Mouse (Mus musculus) lung, embryonic 16.5 days (tissue): ENCODE measurements around the gene Cacnb2. TPM values are rescaled to one million over a fixed set of nuclear protein-coding genes. Genes with fewer than 3 reads are reported as not detected.

Experiments
- ATAC-seq: fragments of 200-750 bp; cut with Nextera tagmentation; 2 replicates; pipeline ENCODE4 v1.8.0; 2017; ENCODE audit warnings: low read depth, mild to moderate bottlenecking, moderate library complexity
- H3K27ac ChIP-seq: fragments of 300-500 bp; sonication (generic); 2 replicates; pipeline ENCODE4 v1.5.1; 2014; ENCODE audit warnings: mild to moderate bottlenecking, control low read depth, low read length
- H3K27me3 ChIP-seq: fragments of 300-500 bp; sonication (generic); 2 replicates; pipeline ENCODE4 v1.6.1; 2014; ENCODE audit warnings: low read depth, low read length, mixed read lengths; ENCODE audit not compliant: control insufficient read depth, insufficient read depth
- H3K36me3 ChIP-seq: fragments of 300-500 bp; sonication (generic); 2 replicates; pipeline ENCODE4 v1.6.1; 2014; ENCODE audit warnings: low read length; ENCODE audit not compliant: control insufficient read depth, insufficient read depth
- H3K4me1 ChIP-seq: fragments of 300-500 bp; sonication (generic); replicated peaks from 2 replicates; pipeline ENCODE4 v1.6.1; 2014; ENCODE audit warnings: low read length, mixed read lengths; ENCODE audit not compliant: control insufficient read depth, insufficient read depth
- H3K4me2 ChIP-seq: fragments of 300-500 bp; sonication (generic); 2 replicates; pipeline ENCODE4 v1.6.1; 2014; ENCODE audit warnings: low read depth, low read length, control low read depth
- H3K4me3 ChIP-seq: fragments of 300-500 bp; sonication (generic); 2 replicates; pipeline ENCODE4 v1.5.1; 2014; ENCODE audit warnings: mild to moderate bottlenecking, low read length, control low read depth
- H3K9ac ChIP-seq: fragments of 300-500 bp; sonication (generic); 2 replicates; pipeline ENCODE4 v1.6.1; 2014; ENCODE audit warnings: low read length, control low read depth
- H3K9me3 ChIP-seq: fragments of 300-500 bp; sonication (generic); 2 replicates; pipeline ENCODE4 v1.6.1; 2016; ENCODE audit warnings: low read length; ENCODE audit not compliant: control insufficient read depth
- WGBS: fragments of 180-500 bp; shearing (Covaris S2); extraction: QIAGEN DNeasy Blood & Tissue Kit; methylation state at CpG from one replicate; pipeline ENCODE4 v1.1.7; 2014; 5-methylcytosine and 5-hydroxymethylcytosine counted together
- polyA plus RNA-seq: library from polyadenylated mRNA; unstranded; fragments of >200 nt; fragmentation: Nextera tagmentation; extraction: Ambion mirVana; gene quantifications from 2 replicates; pipeline ENCODE4 v1.2.1, GENCODE M21; 2015

The Cacnb2 gene
- polyA plus RNA-seq, 1 experiment from 2014 or later, result 8.0 TPM

DNA sequence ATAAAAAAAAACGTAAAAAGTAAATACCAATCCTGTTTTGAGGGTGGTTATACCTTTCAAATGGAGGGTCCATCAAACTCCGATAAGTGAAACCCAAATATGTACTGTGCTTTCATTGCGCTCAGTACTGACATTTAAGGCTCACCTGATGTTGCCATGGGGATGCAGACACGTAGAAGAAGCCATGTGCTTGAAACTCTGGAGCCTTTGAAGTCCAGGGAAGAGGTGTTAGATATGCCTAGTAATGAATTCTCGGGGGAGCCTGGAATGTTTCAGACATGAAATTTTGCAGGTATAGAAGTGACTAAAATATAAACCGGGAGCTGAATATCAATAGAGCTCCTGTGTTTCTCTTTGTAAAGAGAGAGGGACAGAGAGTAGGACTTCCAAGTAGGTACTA lies 37.0 kb downstream of the Cacnb2 start:
- Histone ChIP-seq H3K36me3 (no peaks in the 10 kb centered on the region), H3K9me3 (no peaks in the 10 kb centered on the region), H3K9ac (no peak overlapping the region), H3K27me3 (no peaks in the 10 kb centered on the region), H3K27ac (no peak overlapping the region), H3K4me2 (no peak overlapping the region), H3K4me1 (peaks cover 17% of the 10 kb centered on the region), H3K4me3 (no peak overlapping the region)
- 57% methylated on average over 6 of the region's 6 CpGs for WGBS
- no peak for ATAC-seq

DNA sequence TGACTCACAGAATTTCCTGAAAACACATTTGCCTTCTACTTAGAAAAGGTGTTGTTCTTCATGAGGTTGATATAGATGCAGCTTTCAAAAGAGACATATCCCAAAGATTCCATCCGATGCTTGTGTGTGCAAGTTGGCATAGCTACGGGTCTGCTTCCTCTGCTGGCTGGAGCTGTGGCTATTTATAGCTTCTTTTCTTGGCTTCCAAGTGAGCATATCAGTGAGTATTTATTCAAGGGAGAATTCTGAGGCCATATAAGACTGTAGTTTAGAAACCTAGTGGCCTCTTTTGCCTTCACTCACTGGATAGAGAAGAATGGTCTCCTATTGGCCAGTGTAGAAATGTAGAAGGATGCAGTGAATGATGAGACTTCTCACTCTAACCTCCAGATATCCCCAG lies 38.2 kb downstream of the Cacnb2 start:
- ATAC-seq, result peak; percentile 87
- Histone ChIP-seq H3K36me3 (no peaks in the 10 kb centered on the region), H3K9ac (no peak overlapping the region), H3K4me1 (peaks cover 17% of the 10 kb centered on the region), H3K9me3 (no peaks in the 10 kb centered on the region), H3K4me3 (no peak overlapping the region), H3K27me3 (no peaks in the 10 kb centered on the region), H3K27ac (peak overlapping the region; percentile 71), H3K4me2 (no peak overlapping the region)
- 6% methylated on average over 2 of the region's 2 CpGs for WGBS

DNA sequence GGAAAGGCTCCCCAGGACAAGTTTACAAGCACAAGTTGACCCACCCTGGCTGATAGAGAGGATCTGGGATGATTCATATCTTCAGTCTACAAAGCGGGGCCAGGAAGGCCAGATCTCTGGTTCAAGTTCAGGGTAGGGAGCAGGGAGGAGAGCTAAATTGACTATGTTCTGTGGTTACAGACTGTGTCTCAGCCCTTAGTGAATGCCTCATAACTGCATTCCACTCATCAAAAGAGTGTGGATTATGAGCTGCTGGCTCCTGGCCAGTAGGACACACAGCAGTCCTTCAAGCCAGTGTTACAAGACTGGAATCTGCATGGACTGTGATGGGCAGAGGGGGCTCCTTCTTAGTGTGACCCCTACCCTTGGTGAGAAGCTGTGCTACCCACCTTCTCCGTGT lies 48.4 kb downstream of the Cacnb2 start:
- no peaks in the 10 kb centered on the region for H3K27me3 ChIP-seq
- peak; percentile 76 for ATAC-seq
- H3K4me2 ChIP-seq, result no peak overlapping the region
- no peaks in the 10 kb centered on the region for H3K9me3 ChIP-seq
- H3K27ac ChIP-seq, result peak overlapping the region; percentile 21; the same call in 1 of the 2 replicates
- 40% methylated on average over 2 of the region's 2 CpGs for WGBS
- H3K4me1 ChIP-seq, result peaks cover 6% of the 10 kb centered on the region
- no peak overlapping the region for H3K4me3 ChIP-seq
- no peaks in the 10 kb centered on the region for H3K36me3 ChIP-seq
- no peak overlapping the region for H3K9ac ChIP-seq

DNA sequence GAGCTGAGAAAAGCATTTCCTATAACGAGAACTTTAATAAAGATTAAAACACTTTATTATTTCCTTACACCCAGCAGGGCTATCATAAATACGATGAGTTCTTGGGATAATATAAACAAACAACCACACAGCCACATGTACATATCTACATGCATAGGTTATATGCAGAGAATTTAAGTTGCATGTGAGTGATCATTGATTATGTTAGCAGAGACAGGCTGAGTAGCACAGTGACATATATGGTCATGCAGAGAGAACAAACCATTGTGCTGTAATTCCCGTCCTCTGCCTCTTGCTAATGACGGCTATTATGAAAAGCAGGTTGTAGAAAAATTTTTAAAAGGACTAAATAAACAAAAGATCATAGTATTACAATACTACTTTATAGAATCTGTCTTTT lies 53.8 kb downstream of the Cacnb2 start:
- H3K4me3 ChIP-seq, result no peak overlapping the region
- H3K9me3 ChIP-seq, result no peaks in the 10 kb centered on the region
- peaks cover 3% of the 10 kb centered on the region; the same call in 1 of the 2 replicates for H3K4me1 ChIP-seq
- ATAC-seq, result no peak
- H3K27me3 ChIP-seq, result no peaks in the 10 kb centered on the region
- WGBS, result 52% methylated on average over 4 of the region's 4 CpGs
- no peak overlapping the region for H3K4me2 ChIP-seq
- no peak overlapping the region for H3K27ac ChIP-seq
- no peak overlapping the region for H3K9ac ChIP-seq
- no peaks in the 10 kb centered on the region for H3K36me3 ChIP-seq

DNA sequence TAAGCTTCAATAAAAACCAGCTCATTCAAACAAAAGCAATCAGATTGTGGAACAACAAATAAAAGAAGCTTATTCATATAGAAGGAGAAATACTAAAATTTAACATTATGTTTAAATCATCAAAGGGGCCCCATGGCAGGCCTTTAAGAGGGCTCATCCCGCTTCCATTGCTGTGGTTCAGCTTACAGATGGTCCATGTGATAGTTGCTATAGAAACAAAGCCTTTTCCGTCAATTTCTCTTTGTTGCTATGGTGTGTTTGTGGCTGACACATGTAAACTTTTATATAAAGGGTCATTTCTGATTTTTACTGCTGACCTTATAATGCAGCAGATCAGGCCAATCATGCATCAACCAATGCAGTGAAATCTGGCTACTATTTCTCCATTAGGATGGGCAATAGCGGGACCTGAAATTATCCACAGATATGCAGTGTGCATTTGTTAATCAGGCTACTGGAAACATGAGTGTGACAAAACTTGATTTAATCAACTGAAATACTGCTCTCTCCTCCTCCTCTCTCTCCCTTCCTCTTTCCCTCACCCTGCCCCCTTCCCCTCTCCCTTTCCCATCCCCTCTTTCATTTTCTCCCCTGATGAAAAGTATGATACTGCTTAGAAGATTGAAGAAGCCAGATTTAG lies 54.4 kb downstream of the Cacnb2 start:
- Histone ChIP-seq H3K4me1 (peaks cover 3% of the 10 kb centered on the region; the same call in 1 of the 2 replicates), H3K9ac (no peak overlapping the region), H3K27me3 (no peaks in the 10 kb centered on the region), H3K36me3 (no peaks in the 10 kb centered on the region), H3K4me3 (no peak overlapping the region), H3K9me3 (no peaks in the 10 kb centered on the region), H3K27ac (no peak overlapping the region), H3K4me2 (no peak overlapping the region)
- 57% methylated on average over 3 of the region's 3 CpGs for WGBS
- ATAC-seq, result no peak

DNA sequence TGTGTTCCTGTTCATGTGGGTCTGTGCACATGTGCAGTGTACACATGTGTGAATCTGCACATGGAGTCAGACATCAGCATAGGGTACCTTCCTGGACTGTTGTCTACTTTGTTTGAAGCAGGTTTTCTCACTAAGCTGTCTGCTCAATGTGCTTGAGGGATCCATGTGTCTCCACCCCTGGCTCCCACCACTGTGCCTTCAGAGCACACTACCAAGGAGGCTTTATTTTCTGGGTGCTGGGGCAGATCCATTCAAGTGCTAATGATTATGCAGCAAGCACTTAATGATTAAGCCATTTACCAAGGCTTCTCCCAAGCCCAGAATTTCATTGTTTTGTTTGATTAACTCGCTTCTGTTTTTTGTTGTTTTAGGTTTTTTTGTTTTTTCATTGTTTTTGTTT lies 62.3 kb downstream of the Cacnb2 start:
- no peak overlapping the region for H3K9ac ChIP-seq
- ATAC-seq, result no peak
- H3K4me1 ChIP-seq, result 0 out of 2 replicates have a peak, but pooled peaks cover 3% of the 10 kb centered on the region
- H3K4me3 ChIP-seq, result no peak overlapping the region
- 58% methylated on average over 1 of the region's 1 CpGs for whole genome bisulfite sequencing
- H3K27me3 ChIP-seq, result no peaks in the 10 kb centered on the region
- no peaks in the 10 kb centered on the region for H3K36me3 ChIP-seq
- H3K4me2 ChIP-seq, result no peak overlapping the region
- H3K27ac ChIP-seq, result no peak overlapping the region
- no peaks in the 10 kb centered on the region for H3K9me3 ChIP-seq

DNA sequence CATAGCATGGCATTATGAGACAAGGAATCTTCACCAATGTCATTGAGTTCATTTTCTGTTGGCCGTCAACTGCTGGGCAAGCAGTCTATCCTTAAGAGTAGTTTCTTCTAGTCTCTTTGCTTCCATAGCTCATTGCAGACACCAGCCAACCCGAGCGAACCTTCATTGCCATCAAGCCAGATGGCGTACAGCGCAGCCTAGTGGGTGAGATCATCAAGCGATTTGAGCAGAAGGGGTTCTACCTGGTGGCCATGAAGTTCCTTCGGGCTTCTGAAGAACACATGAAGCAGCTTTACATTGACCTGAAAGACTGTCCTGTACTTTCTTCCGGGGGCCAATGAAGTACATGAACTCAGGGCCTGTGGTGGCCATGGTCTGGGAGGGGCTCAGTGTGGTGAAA lies 69.2 kb downstream of the Cacnb2 start:
- WGBS, result 92% methylated on average over 8 of the region's 8 CpGs
- Histone ChIP-seq H3K9ac (no peak overlapping the region), H3K9me3 (no peaks in the 10 kb centered on the region), H3K4me2 (no peak overlapping the region), H3K4me3 (no peak overlapping the region), H3K27me3 (no peaks in the 10 kb centered on the region), H3K27ac (no peak overlapping the region), H3K4me1 (peaks cover 6% of the 10 kb centered on the region), H3K36me3 (no peaks in the 10 kb centered on the region)
- no peak for ATAC-seq

DNA sequence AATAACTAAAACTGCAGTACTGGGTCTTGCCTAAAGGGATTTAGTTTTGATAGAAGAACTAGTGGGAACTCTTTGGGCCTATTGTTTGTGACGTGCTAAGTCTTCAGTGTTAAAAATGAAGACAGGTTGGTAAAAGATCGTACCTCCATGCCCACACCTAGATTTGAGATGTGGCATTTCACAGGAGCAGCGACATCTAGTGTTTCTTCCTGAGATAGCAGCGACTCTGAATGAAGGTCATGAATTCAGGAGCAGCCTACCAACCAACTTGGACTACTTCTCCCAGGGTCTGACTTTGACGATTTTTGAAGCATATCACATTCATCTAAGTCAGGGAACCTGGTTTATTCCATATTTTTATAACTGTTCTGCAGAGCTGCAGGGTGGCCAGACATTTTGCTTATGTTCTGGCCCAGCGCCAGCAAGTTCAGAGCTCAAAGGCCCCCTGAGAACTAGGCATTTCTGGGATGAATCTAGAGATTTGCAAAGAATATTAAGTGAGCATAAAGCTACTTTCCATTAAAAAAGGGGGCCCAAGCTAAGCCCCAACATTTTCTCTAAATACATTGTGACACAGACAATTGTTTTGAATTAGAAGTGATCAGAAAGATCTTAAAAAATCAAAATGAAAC lies 74.1 kb downstream of the Cacnb2 start:
- H3K27ac ChIP-seq, result no peak overlapping the region
- H3K4me2 ChIP-seq, result no peak overlapping the region
- no peak overlapping the region for H3K4me3 ChIP-seq
- H3K9ac ChIP-seq, result no peak overlapping the region
- WGBS, result 17% methylated on average over 6 of the region's 6 CpGs
- no peaks in the 10 kb centered on the region for H3K9me3 ChIP-seq
- peaks cover 6% of the 10 kb centered on the region for H3K4me1 ChIP-seq
- H3K36me3 ChIP-seq, result no peaks in the 10 kb centered on the region
- peak; percentile 61; the same call in 1 of the 2 replicates for ATAC-seq
- no peaks in the 10 kb centered on the region for H3K27me3 ChIP-seq

DNA sequence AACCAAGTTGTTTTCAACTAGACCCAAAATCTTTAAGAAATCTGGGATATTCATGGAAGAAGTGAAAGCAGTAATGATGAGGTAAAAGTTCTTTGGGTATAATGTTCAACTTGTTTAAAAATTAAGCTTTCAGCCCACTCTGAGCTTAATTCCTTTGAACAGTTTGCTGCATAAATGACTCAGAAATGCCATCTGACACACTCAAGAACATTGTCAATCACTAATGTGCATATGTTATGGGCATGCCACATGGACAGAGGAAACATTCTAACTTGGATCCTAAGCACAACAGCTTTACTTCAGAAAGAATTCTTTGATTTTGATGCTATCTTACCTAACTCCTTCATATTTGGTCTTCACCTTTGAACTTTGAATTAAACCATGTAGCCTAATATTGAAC lies 81.3 kb downstream of the Cacnb2 start:
- no peak overlapping the region for H3K4me3 ChIP-seq

More for the DNA sequence above, 81.3 kb downstream of the Cacnb2 start:
- no peaks in the 10 kb centered on the region for H3K36me3 ChIP-seq
- ATAC-seq, result no peak
- H3K9me3 ChIP-seq, result no peaks in the 10 kb centered on the region
- no peak overlapping the region for H3K9ac ChIP-seq
- H3K27ac ChIP-seq, result no peak overlapping the region
- no peak overlapping the region for H3K4me2 ChIP-seq
- no peaks in the 10 kb centered on the region for H3K4me1 ChIP-seq
- no peaks in the 10 kb centered on the region for H3K27me3 ChIP-seq
